Mouse (Mus musculus): ENCODE data around the gene Zfp536.

DNA sequence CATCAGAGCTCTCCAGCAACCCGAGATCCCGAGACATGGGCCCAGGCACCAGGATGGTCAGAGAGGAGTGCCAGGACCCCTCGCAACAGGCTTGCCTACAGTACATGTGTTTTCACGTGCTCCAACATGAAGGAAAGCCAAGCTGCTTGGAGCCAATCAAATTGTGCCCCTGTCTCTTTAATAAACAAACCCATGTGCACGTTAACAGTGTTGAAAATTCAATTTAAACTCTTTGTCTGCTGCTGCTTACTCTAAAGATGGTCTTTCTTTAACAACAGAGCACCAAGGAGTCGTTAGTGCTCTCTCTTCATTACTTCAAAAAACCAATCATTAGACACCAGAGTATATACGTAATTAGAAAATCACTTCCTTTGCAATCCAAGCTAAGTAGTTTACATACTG lies 50.2 kb downstream of the Zfp536 start:
- TF ChIP-seq POLR2A (IDR thresholded peaks at IDR 0.05; ENCODE audit: low read depth, low read length) = no peak
- TF ChIP-seq CTCF (IDR thresholded peaks at IDR 0.05; ENCODE audit: extremely low read depth, insufficient read depth, insufficient read length, insufficient replicate concordance) = no peak
